ENCODE assay signal across 23 mouse cellular contexts in the genomic region with DNA sequence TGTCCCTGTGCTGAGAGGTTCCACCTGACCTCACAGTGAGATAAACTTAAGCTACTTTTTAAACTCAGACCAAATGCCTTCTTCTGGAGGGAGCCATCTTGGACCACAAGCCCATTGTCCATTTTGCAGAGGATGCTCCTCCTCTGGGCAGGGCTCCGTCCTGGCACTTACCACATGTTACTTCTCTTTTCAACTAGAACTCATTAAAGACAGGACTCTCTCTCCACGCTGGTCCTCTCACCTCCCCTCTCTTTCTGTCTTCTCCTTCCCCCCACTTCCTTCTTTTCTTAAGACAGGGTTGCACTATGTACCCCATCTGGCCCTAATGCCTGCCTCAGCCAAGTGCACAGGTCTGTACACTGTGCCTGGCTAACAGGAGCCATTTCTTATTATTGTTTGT.
DNase-seq lines count a peak whose midpoint lies in the region; ATAC-seq and TF ChIP-seq lines count a peak whose summit lies in the region.
"Had no signal": no experiment of that assay in that cellular context is flagged by ENCODE, and none has a peak within 500 bp of the region (broad histone marks: within the 10 kb centered on the region; RNA-seq: fewer than 3 reads in every experiment).

No protein-coding gene starts in this region.

- no peaks in the 10 kb centered on the region for H3K9me3 ChIP-seq in embryonic facial prominence, embryonic 14.5 days (ENCODE audit: control insufficient read depth, low read length)
- H3K9me3 ChIP-seq: forebrain, embryonic 13.5 days; heart, embryonic 15.5 days; hindbrain, embryonic 13.5 days; liver, embryonic 12.5 days; midbrain, embryonic 12.5 days; neural tube, embryonic 12.5 days; stomach, embryonic 15.5 days had no signal

- peak overlapping the region; percentile 84 for H3K27ac ChIP-seq in heart, adult 2 months
- H3K27ac ChIP-seq in bone marrow, adult 2 months (ENCODE audit: control insufficient read depth, insufficient read depth, low read depth, low read length, poor library complexity), result peak overlapping the region; percentile 48; the same call in 1 of the 2 replicates
- H3K27ac ChIP-seq in embryonic facial prominence, embryonic 14.5 days (replicated peaks; ENCODE audit: low read depth, low read length), result peak overlapping the region; percentile 36
- H3K27ac ChIP-seq: forebrain, embryonic 13.5 days; heart, embryonic 15.5 days; hindbrain, embryonic 13.5 days; left cerebral cortex, adult 2 months; limb, embryonic 12.5 days; liver, embryonic 12.5 days; midbrain, embryonic 12.5 days; neural tube, embryonic 12.5 days; stomach, embryonic 15.5 days had no signal

- H3K4me1 ChIP-seq in heart, adult 2 months (ENCODE audit: control insufficient read depth, insufficient read depth, low read length), result peaks cover 4% of the 10 kb centered on the region
- peaks cover 2% of the 10 kb centered on the region; the same call in 1 of the 2 replicates for H3K4me1 ChIP-seq in bone marrow, adult 2 months (ENCODE audit: control insufficient read depth, insufficient read depth, low read length)
- H3K4me1 ChIP-seq in embryonic facial prominence, embryonic 14.5 days (ENCODE audit: control insufficient read depth, insufficient read depth, low read length), result peaks cover 18% of the 10 kb centered on the region
- H3K4me1 ChIP-seq: forebrain, embryonic 13.5 days; hindbrain, embryonic 13.5 days; liver, embryonic 12.5 days; midbrain, embryonic 12.5 days; neural tube, embryonic 12.5 days had no signal

- no peak for DNase-seq in heart, adult 2 months
- DNase-seq in heart, postnatal 14 days, result no peak
- no peak for DNase-seq in embryonic facial prominence, embryonic 14.5 days (ENCODE audit: low spot score)
- DNase-seq in right cerebral cortex, adult 18-20 months, result no peak
- no peak for DNase-seq in thymus, postnatal 36 days
- no peak for DNase-seq in right cerebral cortex, postnatal 4 days
- DNase-seq: cerebellum, adult 9-11 months; layer of hippocampus, adult 9-11 months; lung, adult 2 months; lung, postnatal 4 days had no signal

- ATAC-seq in embryonic facial prominence, embryonic 14.5 days (ENCODE audit: low read depth), result no peak
- peak; percentile 61 for ATAC-seq in megakaryocyte, adult 5-6 weeks (ENCODE audit: poor library complexity, severe bottlenecking)
- ATAC-seq: forebrain, embryonic 13.5 days; inflammation-experienced regulatory T-cells, adult 6 months; liver, embryonic 12.5 days had no signal

- H3K79me2 ChIP-seq in heart, adult 2 months (replicated peaks; ENCODE audit: control insufficient read depth, insufficient read depth, low read length), result no peaks in the 10 kb centered on the region

- H3K36me3 ChIP-seq in heart, adult 2 months (ENCODE audit: control insufficient read depth, insufficient read depth, low read length), result peaks cover 4% of the 10 kb centered on the region
- H3K36me3 ChIP-seq in embryonic facial prominence, embryonic 14.5 days (ENCODE audit: control insufficient read depth, insufficient read depth, low read length), result no peaks in the 10 kb centered on the region
- H3K36me3 ChIP-seq: heart, embryonic 15.5 days; hindbrain, embryonic 13.5 days; limb, embryonic 12.5 days; liver, embryonic 12.5 days; midbrain, embryonic 12.5 days; neural tube, embryonic 12.5 days; stomach, embryonic 15.5 days had no signal

- TF ChIP-seq EP300 in heart, adult 2 months (IDR thresholded peaks at IDR 0.05; ENCODE audit: insufficient read depth, low read depth, low read length), result no peak

- no peak overlapping the region for H3K9ac ChIP-seq in heart, adult 2 months (ENCODE audit: low read depth, low read length)
- H3K9ac ChIP-seq in embryonic facial prominence, embryonic 14.5 days (ENCODE audit: low read depth, low read length), result no peak overlapping the region
- H3K9ac ChIP-seq: forebrain, embryonic 13.5 days; heart, embryonic 15.5 days; hindbrain, embryonic 13.5 days; limb, embryonic 12.5 days; liver, embryonic 12.5 days; midbrain, embryonic 12.5 days; neural tube, embryonic 12.5 days; stomach, embryonic 15.5 days had no signal

- no peak for TF ChIP-seq POLR2A in heart, adult 2 months (IDR thresholded peaks at IDR 0.05; ENCODE audit: insufficient read depth, low read depth, low read length)
- no peak for TF ChIP-seq POLR2A in bone marrow, adult 2 months (IDR thresholded peaks at IDR 0.05; ENCODE audit: borderline replicate concordance, control insufficient read depth, low read depth, low read length)

- H3K27me3 ChIP-seq in heart, adult 2 months (ENCODE audit: control insufficient read depth, insufficient read depth, low read length), result no peaks in the 10 kb centered on the region
- no peaks in the 10 kb centered on the region for H3K27me3 ChIP-seq in embryonic facial prominence, embryonic 14.5 days (replicated peaks; ENCODE audit: control insufficient read depth, insufficient read depth, low read length)
- H3K27me3 ChIP-seq: CH12.LX; forebrain, embryonic 13.5 days; heart, embryonic 15.5 days; hindbrain, embryonic 13.5 days; limb, embryonic 12.5 days; liver, embryonic 12.5 days; midbrain, embryonic 12.5 days; neural tube, embryonic 12.5 days; stomach, embryonic 15.5 days had no signal

- H3K4me3 ChIP-seq in heart, adult 2 months, result peak overlapping the region; percentile 18; the same call in 1 of the 2 replicates
- H3K4me3 ChIP-seq in bone marrow, adult 2 months (replicated peaks; ENCODE audit: control insufficient read depth, low read depth, low read length), result no peak overlapping the region
- no peak overlapping the region for H3K4me3 ChIP-seq in embryonic facial prominence, embryonic 14.5 days (ENCODE audit: low read depth, low read length)
- H3K4me3 ChIP-seq: forebrain, embryonic 13.5 days; heart, embryonic 15.5 days; hindbrain, embryonic 13.5 days; left cerebral cortex, adult 2 months; limb, embryonic 12.5 days; liver, embryonic 12.5 days; midbrain, embryonic 12.5 days; neural tube, embryonic 12.5 days; stomach, embryonic 15.5 days had no signal

- no peak overlapping the region for H3K4me2 ChIP-seq in embryonic facial prominence, embryonic 14.5 days (ENCODE audit: low read depth, low read length)
- H3K4me2 ChIP-seq: forebrain, embryonic 13.5 days; heart, embryonic 15.5 days; hindbrain, embryonic 13.5 days; limb, embryonic 12.5 days; liver, embryonic 12.5 days; midbrain, embryonic 12.5 days; neural tube, embryonic 12.5 days; stomach, embryonic 15.5 days had no signal

- intact Hi-C loops in heart, adult 2 months (cut with DNase I), result no loop called here
- intact Hi-C loops in heart, postnatal 14 days (cut with DNase I), result loop anchor here (5.0 kb wide), 1 partner anchor 100 kb away; no protein-coding TSS in a partner anchor

- 84% methylated on average over 2 of the region's 2 CpGs for WGBS in heart, adult 2 months
- 16% methylated on average over 2 of the region's 2 CpGs for WGBS in bone marrow, adult 2 months
- WGBS in embryonic facial prominence, embryonic 14.5 days, result 74% methylated on average over 2 of the region's 2 CpGs

- no peak for TF ChIP-seq CTCF in heart, adult 2 months (IDR thresholded peaks at IDR 0.05)
- TF ChIP-seq CTCF in bone marrow, adult 2 months (IDR thresholded peaks at IDR 0.05; ENCODE audit: control insufficient read depth, insufficient read depth, low read length), result no peak
